Mouse (Mus musculus): ENCODE data around the gene Lyst. TPM values are rescaled to one million over a fixed set of nuclear protein-coding genes. Genes with fewer than 3 reads are reported as not detected.

Gene Lyst
- polyA plus RNA-seq, 1 experiment from 2014 or later = 6.0 TPM

- no peaks in the 10 kb centered on the region for H3K27me3 ChIP-seq (replicated peaks; ENCODE audit: control insufficient read depth, insufficient read depth, low read length)
- H3K9ac ChIP-seq (replicated peaks; ENCODE audit: low read depth, low read length) = no peak overlapping the region
- H3K9me3 ChIP-seq (ENCODE audit: control insufficient read depth, low read length) = no peaks in the 10 kb centered on the region
- no peaks in the 10 kb centered on the region for H3K36me3 ChIP-seq (ENCODE audit: control insufficient read depth, insufficient read depth)
- H3K27ac ChIP-seq (ENCODE audit: low read length) = no peak overlapping the region
- WGBS = 92% methylated on average over 3 of the region's 3 CpGs
- H3K4me2 ChIP-seq (ENCODE audit: low read length) = no peak overlapping the region
- H3K4me1 ChIP-seq (replicated peaks; ENCODE audit: control insufficient read depth, insufficient read depth, low read length) = no peaks in the 10 kb centered on the region
- no peak overlapping the region for H3K4me3 ChIP-seq (replicated peaks; ENCODE audit: low read length)
- ATAC-seq = no peak
Observed at GRCm38 (mm10) chr13:13555196-13555595, 35.0 kb upstream of the Lyst start.

GRCm38 (mm10) chr13:13557001-13557743 is 33.0 kb upstream of the Lyst start:
- no peaks in the 10 kb centered on the region for H3K27me3 ChIP-seq (replicated peaks; ENCODE audit: control insufficient read depth, insufficient read depth, low read length)
- no peak for ATAC-seq
- no peak overlapping the region for H3K27ac ChIP-seq (ENCODE audit: low read length)
- H3K36me3 ChIP-seq (ENCODE audit: control insufficient read depth, insufficient read depth) = no peaks in the 10 kb centered on the region
- H3K4me3 ChIP-seq (replicated peaks; ENCODE audit: low read length) = no peak overlapping the region
- H3K9ac ChIP-seq (replicated peaks; ENCODE audit: low read depth, low read length) = no peak overlapping the region
- WGBS = 84% methylated on average over 5 of the region's 5 CpGs
- H3K4me1 ChIP-seq (replicated peaks; ENCODE audit: control insufficient read depth, insufficient read depth, low read length) = no peaks in the 10 kb centered on the region
- no peak overlapping the region for H3K4me2 ChIP-seq (ENCODE audit: low read length)
- H3K9me3 ChIP-seq (ENCODE audit: control insufficient read depth, low read length) = no peaks in the 10 kb centered on the region

- 73% methylated on average over 2 of the region's 2 CpGs for whole genome bisulfite sequencing
- Histone ChIP-seq H3K4me1 (replicated peaks; ENCODE audit: control insufficient read depth, insufficient read depth, low read length) (no peaks in the 10 kb centered on the region), H3K9me3 (ENCODE audit: control insufficient read depth, low read length) (no peaks in the 10 kb centered on the region), H3K27me3 (replicated peaks; ENCODE audit: control insufficient read depth, insufficient read depth, low read length) (no peaks in the 10 kb centered on the region), H3K36me3 (ENCODE audit: control insufficient read depth, insufficient read depth) (no peaks in the 10 kb centered on the region), H3K4me2 (ENCODE audit: low read length) (no peak overlapping the region), H3K4me3 (replicated peaks; ENCODE audit: low read length) (no peak overlapping the region), H3K27ac (ENCODE audit: low read length) (no peak overlapping the region), H3K9ac (replicated peaks; ENCODE audit: low read depth, low read length) (no peak overlapping the region)
- ATAC-seq = no peak
Observed at GRCm38 (mm10) chr13:13558251-13558650, 31.9 kb upstream of the Lyst start.

- WGBS = 86% methylated on average over 5 of the region's 5 CpGs
- Histone ChIP-seq H3K27me3 (replicated peaks; ENCODE audit: control insufficient read depth, insufficient read depth, low read length) (no peaks in the 10 kb centered on the region), H3K4me3 (replicated peaks; ENCODE audit: low read length) (no peak overlapping the region), H3K4me1 (replicated peaks; ENCODE audit: control insufficient read depth, insufficient read depth, low read length) (no peaks in the 10 kb centered on the region), H3K27ac (ENCODE audit: low read length) (no peak overlapping the region), H3K36me3 (ENCODE audit: control insufficient read depth, insufficient read depth) (no peaks in the 10 kb centered on the region), H3K9me3 (ENCODE audit: control insufficient read depth, low read length) (no peaks in the 10 kb centered on the region), H3K4me2 (ENCODE audit: low read length) (no peak overlapping the region), H3K9ac (replicated peaks; ENCODE audit: low read depth, low read length) (no peak overlapping the region)
- ATAC-seq = no peak
Observed at GRCm38 (mm10) chr13:13558900-13559299, 31.3 kb upstream of the Lyst start.

GRCm38 (mm10) chr13:13562571-13562970 is 27.6 kb upstream of the Lyst start:
- WGBS = 87% methylated on average over 6 of the region's 6 CpGs
- no peak for ATAC-seq
- H3K27me3 ChIP-seq (replicated peaks; ENCODE audit: control insufficient read depth, insufficient read depth, low read length) = no peaks in the 10 kb centered on the region
- no peaks in the 10 kb centered on the region for H3K36me3 ChIP-seq (ENCODE audit: control insufficient read depth, insufficient read depth)
- H3K4me1 ChIP-seq (replicated peaks; ENCODE audit: control insufficient read depth, insufficient read depth, low read length) = no peaks in the 10 kb centered on the region
- no peak overlapping the region for H3K27ac ChIP-seq (ENCODE audit: low read length)
- no peak overlapping the region for H3K4me3 ChIP-seq (replicated peaks; ENCODE audit: low read length)
- no peak overlapping the region for H3K4me2 ChIP-seq (ENCODE audit: low read length)
- no peak overlapping the region for H3K9ac ChIP-seq (replicated peaks; ENCODE audit: low read depth, low read length)
- H3K9me3 ChIP-seq (ENCODE audit: control insufficient read depth, low read length) = no peaks in the 10 kb centered on the region

GRCm38 (mm10) chr13:13564116-13564515 is 26.1 kb upstream of the Lyst start:
- no peaks in the 10 kb centered on the region for H3K9me3 ChIP-seq (ENCODE audit: control insufficient read depth, low read length)
- H3K4me3 ChIP-seq (replicated peaks; ENCODE audit: low read length) = no peak overlapping the region
- H3K27ac ChIP-seq (ENCODE audit: low read length) = no peak overlapping the region
- H3K27me3 ChIP-seq (replicated peaks; ENCODE audit: control insufficient read depth, insufficient read depth, low read length) = no peaks in the 10 kb centered on the region
- 80% methylated on average over 2 of the region's 2 CpGs for WGBS
- H3K9ac ChIP-seq (replicated peaks; ENCODE audit: low read depth, low read length) = no peak overlapping the region
- no peak overlapping the region for H3K4me2 ChIP-seq (ENCODE audit: low read length)
- no peak for ATAC-seq
- no peaks in the 10 kb centered on the region for H3K36me3 ChIP-seq (ENCODE audit: control insufficient read depth, insufficient read depth)
- no peaks in the 10 kb centered on the region for H3K4me1 ChIP-seq (replicated peaks; ENCODE audit: control insufficient read depth, insufficient read depth, low read length)

GRCm38 (mm10) chr13:13564541-13564940 is 25.7 kb upstream of the Lyst start:
- 55% methylated on average over 4 of the region's 4 CpGs for WGBS
- Histone ChIP-seq H3K4me3 (replicated peaks; ENCODE audit: low read length) (no peak overlapping the region), H3K4me2 (ENCODE audit: low read length) (no peak overlapping the region), H3K9ac (replicated peaks; ENCODE audit: low read depth, low read length) (no peak overlapping the region), H3K27ac (ENCODE audit: low read length) (no peak overlapping the region), H3K36me3 (ENCODE audit: control insufficient read depth, insufficient read depth) (no peaks in the 10 kb centered on the region), H3K4me1 (replicated peaks; ENCODE audit: control insufficient read depth, insufficient read depth, low read length) (no peaks in the 10 kb centered on the region), H3K27me3 (replicated peaks; ENCODE audit: control insufficient read depth, insufficient read depth, low read length) (no peaks in the 10 kb centered on the region), H3K9me3 (ENCODE audit: control insufficient read depth, low read length) (no peaks in the 10 kb centered on the region)
- no peak for ATAC-seq

GRCm38 (mm10) chr13:13567640-13568039 is 22.6 kb upstream of the Lyst start:
- H3K9ac ChIP-seq (replicated peaks; ENCODE audit: low read depth, low read length) = no peak overlapping the region
- 94% methylated on average over 6 of the region's 6 CpGs for WGBS
- no peaks in the 10 kb centered on the region for H3K36me3 ChIP-seq (ENCODE audit: control insufficient read depth, insufficient read depth)
- H3K4me1 ChIP-seq (replicated peaks; ENCODE audit: control insufficient read depth, insufficient read depth, low read length) = no peaks in the 10 kb centered on the region
- no peak overlapping the region for H3K4me2 ChIP-seq (ENCODE audit: low read length)
- H3K27me3 ChIP-seq (replicated peaks; ENCODE audit: control insufficient read depth, insufficient read depth, low read length) = no peaks in the 10 kb centered on the region
- H3K4me3 ChIP-seq (replicated peaks; ENCODE audit: low read length) = no peak overlapping the region
- no peak overlapping the region for H3K27ac ChIP-seq (ENCODE audit: low read length)
- no peaks in the 10 kb centered on the region for H3K9me3 ChIP-seq (ENCODE audit: control insufficient read depth, low read length)
- ATAC-seq = no peak

GRCm38 (mm10) chr13:13568824-13569223 is 21.4 kb upstream of the Lyst start:
- H3K36me3 ChIP-seq (ENCODE audit: control insufficient read depth, insufficient read depth) = no peaks in the 10 kb centered on the region
- H3K4me2 ChIP-seq (ENCODE audit: low read length) = no peak overlapping the region
- H3K4me1 ChIP-seq (replicated peaks; ENCODE audit: control insufficient read depth, insufficient read depth, low read length) = peaks cover 5% of the 10 kb centered on the region
- no peaks in the 10 kb centered on the region for H3K9me3 ChIP-seq (ENCODE audit: control insufficient read depth, low read length)
- WGBS = 79% methylated on average over 1 of the region's 1 CpGs
- H3K27ac ChIP-seq (ENCODE audit: low read length) = no peak overlapping the region
- no peaks in the 10 kb centered on the region for H3K27me3 ChIP-seq (replicated peaks; ENCODE audit: control insufficient read depth, insufficient read depth, low read length)
- H3K4me3 ChIP-seq (replicated peaks; ENCODE audit: low read length) = no peak overlapping the region
- ATAC-seq = no peak
- H3K9ac ChIP-seq (replicated peaks; ENCODE audit: low read depth, low read length) = no peak overlapping the region

- Histone ChIP-seq H3K9ac (replicated peaks; ENCODE audit: low read depth, low read length) (no peak overlapping the region), H3K9me3 (ENCODE audit: control insufficient read depth, low read length) (no peaks in the 10 kb centered on the region), H3K4me2 (ENCODE audit: low read length) (no peak overlapping the region), H3K27me3 (replicated peaks; ENCODE audit: control insufficient read depth, insufficient read depth, low read length) (no peaks in the 10 kb centered on the region), H3K36me3 (ENCODE audit: control insufficient read depth, insufficient read depth) (no peaks in the 10 kb centered on the region), H3K4me1 (replicated peaks; ENCODE audit: control insufficient read depth, insufficient read depth, low read length) (peaks cover 11% of the 10 kb centered on the region), H3K4me3 (replicated peaks; ENCODE audit: low read length) (no peak overlapping the region), H3K27ac (ENCODE audit: low read length) (no peak overlapping the region)
- ATAC-seq = no peak
Observed at GRCm38 (mm10) chr13:13569603-13570002, 20.6 kb upstream of the Lyst start.
